Mouse (Mus musculus): ENCODE measurements at regions not wholly inside any gene's neighbourhood (a gene's known extent, or its start where the extent isn't known, plus 50 kb on each side); places are given as distances from the start of the nearest gene placed in this dataset.
A peak's percentile ranks its signal among the peaks of the same experiment; 100 is the strongest.

GRCm38 (mm10) chr12:25703023-25703400, 606.1 kb upstream of the Id2 start:
- no peaks in the 10 kb centered on the region for H3K36me3 ChIP-seq (ENCODE audit: control insufficient read depth, insufficient read depth, low read length)
- no peak for ATAC-seq (replicated peaks; ENCODE audit: low FRiP score)
- no peak overlapping the region for H3K4me3 ChIP-seq (ENCODE audit: low read depth, low read length)
- H3K4me1 ChIP-seq (replicated peaks; ENCODE audit: control insufficient read depth, insufficient read depth, low read length), result no peaks in the 10 kb centered on the region
- no peaks in the 10 kb centered on the region for H3K27me3 ChIP-seq (replicated peaks; ENCODE audit: control insufficient read depth, insufficient read depth, low read length)
- no peaks in the 10 kb centered on the region for H3K9me3 ChIP-seq (ENCODE audit: control insufficient read depth, low read length)
- 18% methylated on average over 6 of the region's 6 CpGs for WGBS
- peak overlapping the region; percentile 27; the same call in 1 of the 2 replicates for H3K4me2 ChIP-seq
- H3K27ac ChIP-seq (ENCODE audit: low read depth, low read length), result no peak overlapping the region
- no peak overlapping the region for H3K9ac ChIP-seq (ENCODE audit: low read depth, low read length)
- DNase-seq (ENCODE audit: low spot score), result no peak

DNA sequence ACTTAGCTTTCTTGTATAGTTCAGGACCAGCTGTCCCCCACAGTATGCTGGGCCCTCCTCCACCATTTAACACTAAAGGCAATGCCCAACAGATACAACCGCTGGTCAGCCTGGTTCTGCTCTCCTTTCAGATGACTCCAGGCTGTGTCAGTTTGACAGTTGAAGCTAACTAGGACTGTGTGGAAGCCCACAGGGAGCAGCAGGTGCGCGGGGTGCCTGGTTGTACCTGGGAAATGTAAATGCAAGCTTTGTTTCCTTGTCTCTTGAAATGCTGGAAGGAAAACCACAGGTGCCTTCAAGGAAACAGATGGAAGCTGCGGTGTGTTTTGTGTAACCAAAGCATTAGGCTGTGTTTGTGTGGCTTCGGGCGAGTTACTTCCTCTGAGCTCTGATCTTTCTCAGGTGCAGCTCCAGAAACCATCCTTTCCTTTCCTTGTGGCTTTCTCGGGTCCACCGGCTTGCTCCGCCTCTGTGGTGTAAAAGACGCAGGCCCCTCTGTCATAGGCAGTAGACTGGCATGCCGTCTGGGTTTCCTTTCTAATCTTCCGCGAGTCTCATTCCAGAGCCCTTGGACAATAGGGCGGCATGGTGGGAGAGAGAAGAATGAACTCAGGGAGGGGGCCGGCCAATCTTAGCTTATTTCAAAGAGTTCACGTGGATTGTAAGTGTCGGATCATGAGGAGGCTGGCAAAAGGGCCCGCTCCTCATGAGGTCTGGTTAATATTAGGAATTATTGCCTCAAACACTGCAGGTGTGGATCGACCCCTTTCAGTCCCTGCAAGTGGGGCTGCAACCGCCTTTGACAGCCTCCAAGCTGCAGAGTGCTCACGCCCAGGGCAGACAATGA, 605.5 kb upstream of the Id2 start:
- no peaks in the 10 kb centered on the region for H3K27me3 ChIP-seq (replicated peaks; ENCODE audit: control insufficient read depth, insufficient read depth, low read length)
- no peak overlapping the region for H3K4me3 ChIP-seq (ENCODE audit: low read depth, low read length)
- DNase-seq (ENCODE audit: low spot score), result no peak
- peak overlapping the region; percentile 27 for H3K4me2 ChIP-seq
- no peak for ATAC-seq (replicated peaks; ENCODE audit: low FRiP score)
- H3K9me3 ChIP-seq (ENCODE audit: control insufficient read depth, low read length), result no peaks in the 10 kb centered on the region
- no peaks in the 10 kb centered on the region for H3K4me1 ChIP-seq (replicated peaks; ENCODE audit: control insufficient read depth, insufficient read depth, low read length)
- 27% methylated on average over 21 of the region's 21 CpGs for WGBS
- H3K9ac ChIP-seq (ENCODE audit: low read depth, low read length), result no peak overlapping the region
- H3K36me3 ChIP-seq (ENCODE audit: control insufficient read depth, insufficient read depth, low read length), result no peaks in the 10 kb centered on the region
- H3K27ac ChIP-seq (ENCODE audit: low read depth, low read length), result no peak overlapping the region

- no peak overlapping the region for H3K27ac ChIP-seq (ENCODE audit: low read depth, low read length)
- no peak overlapping the region for H3K4me2 ChIP-seq
- H3K4me1 ChIP-seq (replicated peaks; ENCODE audit: control insufficient read depth, insufficient read depth, low read length), result no peaks in the 10 kb centered on the region
- no peak overlapping the region for H3K9ac ChIP-seq (ENCODE audit: low read depth, low read length)
- H3K9me3 ChIP-seq (ENCODE audit: control insufficient read depth, low read length), result no peaks in the 10 kb centered on the region
- DNase-seq (ENCODE audit: low spot score), result no peak
- no peak overlapping the region for H3K4me3 ChIP-seq (ENCODE audit: low read depth, low read length)
- no peak for ATAC-seq (replicated peaks; ENCODE audit: low FRiP score)
- no peaks in the 10 kb centered on the region for H3K27me3 ChIP-seq (replicated peaks; ENCODE audit: control insufficient read depth, insufficient read depth, low read length)
- no peaks in the 10 kb centered on the region for H3K36me3 ChIP-seq (ENCODE audit: control insufficient read depth, insufficient read depth, low read length)
Observed at GRCm38 (mm10) chr12:25687063-25687462, 590.1 kb upstream of the Id2 start.

GRCm38 (mm10) chr12:25676631-25677030, 579.7 kb upstream of the Id2 start:
- 83% methylated on average over 11 of the region's 11 CpGs for WGBS
- Histone ChIP-seq H3K4me3 (ENCODE audit: low read depth, low read length) (no peak overlapping the region), H3K27me3 (replicated peaks; ENCODE audit: control insufficient read depth, insufficient read depth, low read length) (no peaks in the 10 kb centered on the region), H3K9ac (ENCODE audit: low read depth, low read length) (no peak overlapping the region), H3K4me1 (replicated peaks; ENCODE audit: control insufficient read depth, insufficient read depth, low read length) (no peaks in the 10 kb centered on the region), H3K36me3 (ENCODE audit: control insufficient read depth, insufficient read depth, low read length) (no peaks in the 10 kb centered on the region), H3K27ac (ENCODE audit: low read depth, low read length) (no peak overlapping the region), H3K4me2 (no peak overlapping the region), H3K9me3 (ENCODE audit: control insufficient read depth, low read length) (no peaks in the 10 kb centered on the region)
- DNase-seq (ENCODE audit: low spot score) (no peak), ATAC-seq (replicated peaks; ENCODE audit: low FRiP score) (no peak)

DNA sequence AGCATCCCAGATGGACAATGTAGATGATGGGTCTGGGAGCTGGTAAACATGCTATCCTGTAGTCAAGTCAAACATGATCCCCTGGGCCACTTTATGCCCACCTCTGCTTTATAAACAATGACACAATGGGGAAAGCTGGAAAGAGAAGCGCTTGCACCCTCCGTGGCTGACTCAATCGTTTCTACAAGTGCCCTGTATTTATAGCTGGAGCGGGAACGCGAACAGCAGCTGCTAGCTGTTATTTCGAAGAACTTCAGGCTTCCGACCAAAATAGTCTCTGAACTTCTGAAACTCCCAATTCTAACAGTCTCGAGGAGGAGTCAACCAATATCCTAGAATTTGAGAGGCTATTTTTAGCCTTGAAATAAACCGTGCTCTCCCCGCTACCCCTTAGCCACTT, 571.4 kb upstream of the Id2 start:
- no peaks in the 10 kb centered on the region for H3K36me3 ChIP-seq (ENCODE audit: control insufficient read depth, insufficient read depth, low read length)
- 88% methylated on average over 11 of the region's 11 CpGs for WGBS
- no peak overlapping the region for H3K4me3 ChIP-seq (ENCODE audit: low read depth, low read length)
- no peaks in the 10 kb centered on the region for H3K9me3 ChIP-seq (ENCODE audit: control insufficient read depth, low read length)
- no peak for ATAC-seq (replicated peaks; ENCODE audit: low FRiP score)
- no peak overlapping the region for H3K9ac ChIP-seq (ENCODE audit: low read depth, low read length)
- no peaks in the 10 kb centered on the region for H3K27me3 ChIP-seq (replicated peaks; ENCODE audit: control insufficient read depth, insufficient read depth, low read length)
- H3K4me1 ChIP-seq (replicated peaks; ENCODE audit: control insufficient read depth, insufficient read depth, low read length), result no peaks in the 10 kb centered on the region
- DNase-seq (ENCODE audit: low spot score), result no peak
- no peak overlapping the region for H3K4me2 ChIP-seq
- no peak overlapping the region for H3K27ac ChIP-seq (ENCODE audit: low read depth, low read length)

GRCm38 (mm10) chr12:25654456-25654855, 557.5 kb upstream of the Id2 start:
- Histone ChIP-seq H3K4me2 (no peak overlapping the region), H3K9ac (ENCODE audit: low read depth, low read length) (no peak overlapping the region), H3K36me3 (ENCODE audit: control insufficient read depth, insufficient read depth, low read length) (no peaks in the 10 kb centered on the region), H3K9me3 (ENCODE audit: control insufficient read depth, low read length) (no peaks in the 10 kb centered on the region), H3K27me3 (replicated peaks; ENCODE audit: control insufficient read depth, insufficient read depth, low read length) (no peaks in the 10 kb centered on the region), H3K4me1 (replicated peaks; ENCODE audit: control insufficient read depth, insufficient read depth, low read length) (no peaks in the 10 kb centered on the region), H3K27ac (ENCODE audit: low read depth, low read length) (no peak overlapping the region), H3K4me3 (ENCODE audit: low read depth, low read length) (no peak overlapping the region)
- WGBS, result 86% methylated on average over 5 of the region's 5 CpGs
- DNase-seq (ENCODE audit: low spot score), result no peak
- no peak for ATAC-seq (replicated peaks; ENCODE audit: low FRiP score)

GRCm38 (mm10) chr12:25650237-25650636, 553.3 kb upstream of the Id2 start:
- no peaks in the 10 kb centered on the region for H3K36me3 ChIP-seq (ENCODE audit: control insufficient read depth, insufficient read depth, low read length)
- H3K9ac ChIP-seq (ENCODE audit: low read depth, low read length), result no peak overlapping the region
- no peak for DNase-seq (ENCODE audit: low spot score)
- no peaks in the 10 kb centered on the region for H3K9me3 ChIP-seq (ENCODE audit: control insufficient read depth, low read length)
- WGBS, result 61% methylated on average over 3 of the region's 3 CpGs
- no peak overlapping the region for H3K4me2 ChIP-seq
- H3K4me3 ChIP-seq (ENCODE audit: low read depth, low read length), result no peak overlapping the region
- H3K4me1 ChIP-seq (replicated peaks; ENCODE audit: control insufficient read depth, insufficient read depth, low read length), result no peaks in the 10 kb centered on the region
- no peak overlapping the region for H3K27ac ChIP-seq (ENCODE audit: low read depth, low read length)
- no peaks in the 10 kb centered on the region for H3K27me3 ChIP-seq (replicated peaks; ENCODE audit: control insufficient read depth, insufficient read depth, low read length)
- ATAC-seq (replicated peaks; ENCODE audit: low FRiP score), result no peak

DNA sequence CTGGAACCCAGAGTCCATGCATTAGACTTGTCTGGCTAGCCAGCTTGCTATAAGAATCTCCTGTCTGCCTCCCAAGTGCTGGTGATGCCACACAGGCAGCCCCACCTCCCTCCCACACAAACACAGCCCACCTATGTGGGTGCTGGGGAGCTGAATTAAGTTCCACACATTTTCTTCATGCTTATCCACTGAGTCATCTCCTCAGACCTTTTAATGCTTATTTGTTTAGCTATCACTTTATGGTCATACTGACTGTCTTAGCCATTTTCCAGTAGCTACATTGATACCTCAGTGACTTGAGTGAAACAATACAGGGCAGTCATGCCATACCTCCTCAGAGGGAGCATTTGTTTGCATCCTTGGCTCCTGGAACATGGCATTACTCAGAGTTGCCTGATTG, 531.1 kb upstream of the Id2 start:
- ATAC-seq (replicated peaks; ENCODE audit: low FRiP score) (no peak), DNase-seq (ENCODE audit: low spot score) (no peak)
- H3K27me3 ChIP-seq (replicated peaks; ENCODE audit: control insufficient read depth, insufficient read depth, low read length), result no peaks in the 10 kb centered on the region
- no peaks in the 10 kb centered on the region for H3K4me1 ChIP-seq (replicated peaks; ENCODE audit: control insufficient read depth, insufficient read depth, low read length)
- no peak overlapping the region for H3K4me3 ChIP-seq (ENCODE audit: low read depth, low read length)
- H3K9me3 ChIP-seq (ENCODE audit: control insufficient read depth, low read length), result no peaks in the 10 kb centered on the region
- no peak overlapping the region for H3K27ac ChIP-seq (ENCODE audit: low read depth, low read length)
- H3K9ac ChIP-seq (ENCODE audit: low read depth, low read length), result no peak overlapping the region
- no peak overlapping the region for H3K4me2 ChIP-seq
- H3K36me3 ChIP-seq (ENCODE audit: control insufficient read depth, insufficient read depth, low read length), result no peaks in the 10 kb centered on the region

GRCm38 (mm10) chr12:25625858-25626257, 528.9 kb upstream of the Id2 start:
- Histone ChIP-seq H3K4me3 (ENCODE audit: low read depth, low read length) (no peak overlapping the region), H3K27ac (ENCODE audit: low read depth, low read length) (no peak overlapping the region), H3K27me3 (replicated peaks; ENCODE audit: control insufficient read depth, insufficient read depth, low read length) (no peaks in the 10 kb centered on the region), H3K36me3 (ENCODE audit: control insufficient read depth, insufficient read depth, low read length) (no peaks in the 10 kb centered on the region), H3K4me1 (replicated peaks; ENCODE audit: control insufficient read depth, insufficient read depth, low read length) (no peaks in the 10 kb centered on the region), H3K9ac (ENCODE audit: low read depth, low read length) (no peak overlapping the region), H3K9me3 (ENCODE audit: control insufficient read depth, low read length) (no peaks in the 10 kb centered on the region), H3K4me2 (no peak overlapping the region)
- 87% methylated on average over 1 of the region's 1 CpGs for WGBS
- DNase-seq (ENCODE audit: low spot score) (no peak), ATAC-seq (replicated peaks; ENCODE audit: low FRiP score) (no peak)
